Mouse (Mus musculus) adrenal gland, adult 18-20 months (tissue): ENCODE measurements around the gene Rad51ap2. TPM values are rescaled to one million over a fixed set of nuclear protein-coding genes. Genes with fewer than 3 reads are reported as not detected.

ENCODE experiments used
- DNase-seq, 2 experiments: peaks; one replicate each; pipeline ENCODE4 v3.0.0; 2021 to 2022; ENCODE audit warnings: low spot score in 2 of 2
- long read RNA-seq, 2 experiments: library from polyadenylated mRNA; stranded (forward); transcript quantifications; one replicate each; pipeline ENCODE4 v2.0.0; 2021
- total RNA-seq, 2 experiments: library from RNA; stranded (reverse); gene quantifications; 1 replicate in 1 of 2; 2 replicates in 1 of 2; pipeline ENCODE4 v1.2.3; 2021

The Rad51ap2 gene
- not detected for total RNA-seq
- long read RNA-seq, experiment 1, result 0 reads
- long read RNA-seq, experiment 2, partial matches to known transcripts, result 0 of 1 reads
- long read RNA-seq, experiment 2, other reads (novel, unspliced or antisense), result 1 of 1 reads

- peak; percentile 89 to 96 for DNase-seq
Measured at GRCm38 (mm10) chr12:11455549-11456194, at the start of gene Rad51ap2. Gene Rad51ap2, plus strand, starts transcription at chr12:11456079.

- no peak for DNase-seq
Measured at GRCm38 (mm10) chr12:11407679-11408078, 48.2 kb upstream of the Rad51ap2 start.

- no peak for DNase-seq
Measured at GRCm38 (mm10) chr12:11418112-11418511, 37.8 kb upstream of the Rad51ap2 start.

GRCm38 (mm10) chr12:11427396-11427795 is 28.5 kb upstream of the Rad51ap2 start:
- no peak for DNase-seq

GRCm38 (mm10) chr12:11433126-11433525 is 22.8 kb upstream of the Rad51ap2 start:
- no peak for DNase-seq

- DNase-seq, result no peak
Measured at GRCm38 (mm10) chr12:11433716-11434115, 22.2 kb upstream of the Rad51ap2 start.

- DNase-seq, result no peak
Measured at GRCm38 (mm10) chr12:11434446-11434845, 21.4 kb upstream of the Rad51ap2 start.

- no peak for DNase-seq
Measured at GRCm38 (mm10) chr12:11435246-11436022, 20.4 kb upstream of the Rad51ap2 start.

GRCm38 (mm10) chr12:11436023-11436350 is 19.9 kb upstream of the Rad51ap2 start:
- no peak for DNase-seq

- DNase-seq, result peak; percentile 53 to 70
Measured at GRCm38 (mm10) chr12:11436497-11437265, 19.2 kb upstream of the Rad51ap2 start, which contains the start of gene Vsnl1. Gene Vsnl1, minus strand, starts transcription at chr12:11436613.

- DNase-seq, result peak; percentile 76 to 81
Measured at GRCm38 (mm10) chr12:11437266-11437906, 18.5 kb upstream of the Rad51ap2 start.

GRCm38 (mm10) chr12:11437907-11438447 is 17.9 kb upstream of the Rad51ap2 start:
- DNase-seq, result peak; percentile 24 to 25

GRCm38 (mm10) chr12:11454146-11454545 is 1.7 kb upstream of the Rad51ap2 start:
- DNase-seq, result no peak

GRCm38 (mm10) chr12:11456213-11456612 is 334 bp downstream of the Rad51ap2 start:
- no peak for DNase-seq

GRCm38 (mm10) chr12:11456632-11457031 is 753 bp downstream of the Rad51ap2 start:
- no peak for DNase-seq

Other genes with a start within 250 kb of the Rad51ap2 start
- not detected for gene Msgn1, start 247.1 kb upstream of the Rad51ap2 start, total RNA-seq
- 1 to 10 TPM; 1.4 to 2.4 TPM for gene Gen1, start 190.3 kb upstream of the Rad51ap2 start, total RNA-seq
- 10 to 100 TPM; 25.6 to 26.6 TPM for gene Smc6, start 190.2 kb upstream of the Rad51ap2 start, total RNA-seq
- gene Vsnl1, start 19.5 kb upstream of the Rad51ap2 start, total RNA-seq, result 10 to 100 TPM; 38.4 to 47.3 TPM